Mouse (Mus musculus) thymus, adult 2 months (tissue): ENCODE results near the gene Zfp110. TPM values are rescaled to one million over a fixed set of nuclear protein-coding genes. Genes with fewer than 3 reads are reported as not detected.
A peak's percentile ranks its signal among the peaks of the same experiment; 100 is the strongest.
"Not testable (repeated sequence)": the region's sequence is repeated elsewhere in the genome, so short reads cannot be mapped to it uniquely, and the experiment has no call there.

Experiments
- DNase-seq: peaks from one replicate; pipeline ENCODE4 v3.0.0; 2021
- H3K27ac ChIP-seq: fragments of 200-500 bp; 2 replicates; pipeline ENCODE4 v1.5.1; 2012; ENCODE audit warnings: low read length, control low read depth; ENCODE audit not compliant: control insufficient read depth, insufficient read depth
- H3K27me3 ChIP-seq: fragments of 200-500 bp; 2 replicates; pipeline ENCODE4 v1.6.1; 2012; ENCODE audit warnings: mild to moderate bottlenecking, low read length, moderate library complexity, mixed read lengths; ENCODE audit not compliant: control insufficient read depth, insufficient read depth
- H3K36me3 ChIP-seq: fragments of 200-500 bp; 2 replicates; pipeline ENCODE4 v1.6.1; 2012; ENCODE audit warnings: mild to moderate bottlenecking, low read length, moderate library complexity; ENCODE audit not compliant: control insufficient read depth, insufficient read depth
- H3K4me1 ChIP-seq: fragments of 200-500 bp; replicated peaks from 2 replicates; pipeline ENCODE4 v1.6.1; 2012; ENCODE audit warnings: low read length; ENCODE audit not compliant: control insufficient read depth, insufficient read depth
- H3K4me3 ChIP-seq: fragments of 200-500 bp; 2 replicates; pipeline ENCODE4 v1.5.1; 2012; ENCODE audit warnings: mild to moderate bottlenecking, low read length, control low read depth, moderate library complexity; ENCODE audit not compliant: control insufficient read depth, insufficient read depth
- CTCF ChIP-seq: fragments of 200-500 bp; IDR thresholded peaks from 2 replicates; pipeline ENCODE4 v1.5.1; 2012; ENCODE audit warnings: mild to moderate bottlenecking, control low read depth, low read length, moderate library complexity, borderline replicate concordance; ENCODE audit not compliant: control insufficient read depth, poor library complexity, insufficient read depth; ENCODE audit errors: extremely low read depth
- POLR2A ChIP-seq: fragments of 200-500 bp; IDR thresholded peaks from 2 replicates; pipeline ENCODE4 v1.6.1; 2012; ENCODE audit warnings: mild to moderate bottlenecking, low read length, control low read depth, moderate library complexity; ENCODE audit not compliant: control insufficient read depth, poor library complexity, insufficient read depth; ENCODE audit errors: extremely low read depth
- WGBS: fragments of 180-500 bp; shearing (Covaris S2); methylation state at CpG from one replicate; pipeline ENCODE4 v1.1.7; 2018; 5-methylcytosine and 5-hydroxymethylcytosine counted together
- polyA plus RNA-seq: library from polyadenylated mRNA; depleted of rRNA; stranded (reverse); fragments of >200 nt; gene quantifications from 2 replicates; pipeline ENCODE4 v1.2.3, GENCODE M21; 2012; rRNA removed

Zfp110 gene
- polyA plus RNA-seq, result 16.9 and 17.6 TPM in 2 replicates

DNA sequence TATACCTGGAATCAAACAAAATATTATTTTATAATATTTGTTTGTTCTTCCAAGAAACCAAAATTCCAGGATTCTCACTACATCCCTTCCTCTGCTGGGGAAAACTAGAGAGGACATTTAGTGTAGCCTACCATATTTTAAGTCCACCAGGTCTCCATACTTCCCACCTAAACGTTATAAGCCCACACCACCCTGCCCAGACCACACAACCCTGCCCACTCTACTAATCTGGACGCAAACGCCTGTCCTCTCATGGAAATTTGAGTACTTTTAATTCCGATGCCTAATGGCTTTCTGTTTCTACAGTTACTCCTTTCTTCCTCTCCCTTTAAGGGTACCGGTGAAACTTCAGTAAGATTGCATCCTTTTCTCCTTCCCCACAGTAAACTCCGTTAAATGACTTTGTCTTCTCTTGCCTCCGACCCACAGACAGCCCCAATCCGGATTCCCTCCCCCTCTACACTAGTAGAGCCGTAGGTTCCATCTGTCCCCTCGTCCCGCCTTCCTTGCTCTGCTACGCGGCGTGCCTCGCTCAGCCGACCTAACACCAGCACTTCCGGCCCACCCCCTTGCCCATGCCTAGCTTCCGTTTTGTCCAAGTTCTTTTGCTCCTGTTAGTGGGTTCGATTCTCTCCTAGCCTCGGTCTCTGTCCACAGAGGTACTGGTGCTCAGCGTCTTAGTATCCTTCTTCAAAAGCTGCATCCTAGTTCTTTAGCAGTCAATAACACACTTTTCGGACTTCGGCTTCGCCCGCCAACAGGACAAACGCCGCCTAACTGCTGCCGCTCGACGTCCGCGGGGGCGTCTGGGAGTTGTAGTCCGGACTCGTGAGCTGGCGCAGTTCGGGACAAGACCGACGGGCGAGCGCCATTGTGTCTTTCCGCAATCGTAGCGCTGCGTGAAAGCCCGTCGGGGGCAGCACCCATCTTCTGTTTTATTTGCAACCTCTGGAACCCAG is at the start of gene Zfp110:
Zfp110 (plus strand) TSS at position 600 of the 959 bp plus-strand sequence.
- peak within 1 kb of the TSS; percentile 82 for H3K4me3 ChIP-seq
- peak; percentile 92 for DNase-seq
- H3K4me1 ChIP-seq, result peaks cover 6% of the 10 kb centered on the region
- no peaks in the 10 kb centered on the region for H3K27me3 ChIP-seq
- peak within 1 kb of the TSS; percentile 66 for H3K27ac ChIP-seq
- 3% methylated on average over 47 of the region's 47 CpGs for WGBS
- TF ChIP-seq POLR2A, result peak; percentile 48
- TF ChIP-seq CTCF, result peak; percentile 33; the same call in 1 of the 2 replicates
- peaks cover 19% of the 10 kb centered on the region for H3K36me3 ChIP-seq

DNA sequence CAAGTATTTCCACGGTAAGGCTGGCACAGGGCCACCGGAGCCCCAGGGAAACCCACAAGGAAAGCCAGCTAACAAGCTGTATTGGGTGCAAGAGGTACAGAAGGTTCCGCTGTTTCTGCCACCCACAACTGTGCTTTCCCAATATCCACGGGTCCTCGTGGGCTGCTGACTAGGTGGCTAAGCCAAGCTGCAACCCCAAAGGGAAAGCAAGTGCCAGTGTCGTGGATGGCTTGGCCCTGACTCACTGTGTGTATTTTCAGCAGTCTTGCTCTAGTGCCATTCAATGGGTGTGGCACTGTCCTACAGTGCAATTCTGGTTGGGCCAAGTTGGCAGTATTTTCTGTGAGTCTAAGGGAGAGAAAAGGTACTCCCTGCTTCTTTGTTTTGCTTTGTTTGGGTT is 47.2 kb upstream of the Zfp110 start:
- Histone ChIP-seq H3K27me3 (no peaks in the 10 kb centered on the region), H3K4me3 (no peak overlapping the region), H3K36me3 (no peaks in the 10 kb centered on the region), H3K4me1 (no peaks in the 10 kb centered on the region), H3K27ac (no peak overlapping the region)
- no peak for TF ChIP-seq CTCF
- no peak for TF ChIP-seq POLR2A
- WGBS, result 75% methylated on average over 6 of the region's 6 CpGs
- no peak for DNase-seq

DNA sequence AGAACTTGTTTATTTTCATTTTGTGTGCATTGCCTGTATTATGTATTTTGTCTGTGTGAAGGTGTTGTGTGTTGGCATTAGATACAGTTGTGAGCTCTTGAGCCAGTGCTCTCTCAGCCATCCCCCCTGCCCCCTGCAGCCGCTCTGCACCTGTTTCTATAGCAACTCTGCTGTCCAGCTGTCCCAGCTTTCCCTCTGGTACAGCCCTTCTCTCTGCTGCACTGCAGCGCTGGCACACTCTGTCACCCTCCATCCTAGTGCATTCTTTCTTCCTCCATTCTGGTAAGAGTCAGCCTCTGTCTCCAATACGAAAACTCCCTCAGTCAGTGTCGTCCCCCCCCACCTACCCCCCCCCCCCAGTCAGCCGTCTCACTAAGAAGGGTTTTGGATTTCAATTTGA is 46.5 kb upstream of the Zfp110 start:
- no peak overlapping the region for H3K4me3 ChIP-seq
- H3K27me3 ChIP-seq, result no peaks in the 10 kb centered on the region
- H3K4me1 ChIP-seq, result no peaks in the 10 kb centered on the region
- no peaks in the 10 kb centered on the region for H3K36me3 ChIP-seq
- 49% methylated on average over 5 of the region's 5 CpGs for WGBS
- DNase-seq, result no peak
- no peak overlapping the region for H3K27ac ChIP-seq
- TF ChIP-seq POLR2A (no peak), CTCF (no peak)

DNA sequence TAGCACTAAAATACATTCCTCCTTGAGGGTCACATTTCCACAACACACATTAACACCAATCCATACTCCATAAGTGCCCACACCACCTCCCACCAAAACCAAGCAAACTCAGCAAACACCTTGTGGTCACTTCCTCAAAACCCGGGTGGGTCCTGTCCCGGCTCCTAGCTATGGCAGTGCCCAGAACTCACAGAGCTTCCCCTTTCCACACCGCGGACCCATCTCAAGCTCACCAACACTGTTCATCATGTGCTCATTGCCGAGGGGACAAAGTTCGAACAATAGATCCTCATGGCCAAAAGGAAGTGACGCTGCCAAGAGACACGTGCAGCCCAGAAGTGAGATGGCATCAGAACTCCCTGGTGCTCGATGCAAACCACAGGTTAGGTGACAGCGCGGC is 41.9 kb upstream of the Zfp110 start:
- H3K4me3 ChIP-seq, DNase-seq, H3K36me3 ChIP-seq, H3K4me1 ChIP-seq, H3K27me3 ChIP-seq, H3K27ac ChIP-seq: not testable (repeated sequence)
- WGBS, result 42% methylated on average over 11 of the region's 11 CpGs

DNA sequence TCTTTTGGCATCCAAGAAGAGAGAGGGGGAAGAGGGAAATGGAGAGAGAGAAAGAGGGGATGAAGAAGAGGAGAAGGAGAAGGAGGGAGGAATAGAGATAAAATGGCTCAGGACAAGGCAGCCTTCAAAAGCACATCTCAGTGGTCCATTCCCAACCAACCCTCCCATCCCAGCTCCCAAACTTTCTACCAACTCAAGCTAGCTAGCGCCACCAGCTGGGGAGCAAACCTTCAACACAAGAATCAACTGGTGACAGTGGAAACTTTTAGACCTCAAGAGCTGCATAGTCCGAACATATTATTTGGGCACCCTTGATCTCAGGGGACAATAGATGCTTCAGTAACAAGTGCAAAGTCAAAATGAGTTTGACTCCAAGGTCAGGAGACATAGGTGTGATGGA is 36.6 kb upstream of the Zfp110 start:
- Histone ChIP-seq H3K4me1 (peaks cover 1% of the 10 kb centered on the region; the same call in 1 of the 2 replicates), H3K36me3 (no peaks in the 10 kb centered on the region), H3K27ac (no peak overlapping the region), H3K4me3 (no peak overlapping the region), H3K27me3 (no peaks in the 10 kb centered on the region)
- TF ChIP-seq CTCF (no peak), POLR2A (no peak)
- DNase-seq, result no peak
- 87% methylated on average over 2 of the region's 2 CpGs for WGBS

DNA sequence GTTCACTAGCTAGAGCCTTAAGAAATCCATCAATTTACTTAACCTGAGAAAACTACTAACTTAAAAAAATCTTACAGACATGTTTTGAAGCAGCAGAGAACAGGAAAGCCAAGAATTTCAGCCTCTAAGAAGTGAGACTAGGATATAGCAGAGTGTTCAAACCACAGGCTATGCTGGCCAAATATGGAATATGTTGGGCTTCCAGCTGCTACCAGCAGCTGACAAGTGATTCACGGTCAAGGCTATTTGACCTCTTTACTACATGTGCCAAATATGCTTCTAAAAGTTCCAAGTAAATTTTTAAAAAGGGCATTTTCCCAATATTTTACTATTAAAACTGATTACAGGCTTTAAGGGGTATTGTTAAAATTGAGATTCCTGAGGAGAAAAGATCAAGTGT is 35.0 kb upstream of the Zfp110 start:
- 100% methylated on average over 1 of the region's 1 CpGs for WGBS
- no peak for TF ChIP-seq CTCF
- no peak for TF ChIP-seq POLR2A
- no peak for DNase-seq

More for the DNA sequence above, 35.0 kb upstream of the Zfp110 start:
- Histone ChIP-seq H3K36me3 (no peaks in the 10 kb centered on the region), H3K4me1 (peaks cover 9% of the 10 kb centered on the region), H3K4me3 (no peak overlapping the region), H3K27ac (no peak overlapping the region), H3K27me3 (no peaks in the 10 kb centered on the region)
